Mouse (Mus musculus) small intestine, adult 2 months (tissue): Measurements from ENCODE around the gene Stxbp6. TPM values are rescaled to one million over a fixed set of nuclear protein-coding genes. Genes with fewer than 3 reads are reported as not detected.

Source experiments
- H3K27ac ChIP-seq: fragments of 200-500 bp; 2 replicates; pipeline ENCODE4 v1.5.1; 2012; ENCODE audit warnings: low read depth, low read length, control low read depth, inconsistent platforms; ENCODE audit not compliant: insufficient read depth
- H3K27me3 ChIP-seq: fragments of 200-500 bp; 2 replicates; pipeline ENCODE4 v1.6.1; 2012; ENCODE audit warnings: mild to moderate bottlenecking, moderate library complexity, low read length, inconsistent platforms; ENCODE audit not compliant: control insufficient read depth, insufficient read depth
- H3K36me3 ChIP-seq: fragments of 200-500 bp; 2 replicates; pipeline ENCODE4 v1.6.1; 2012; ENCODE audit warnings: mild to moderate bottlenecking, low read length, control low read depth, inconsistent platforms; ENCODE audit not compliant: control insufficient read depth, insufficient read depth
- H3K4me1 ChIP-seq: fragments of 200-500 bp; 2 replicates; pipeline ENCODE4 v1.6.1; 2012; ENCODE audit warnings: low read length, inconsistent platforms, mixed read lengths; ENCODE audit not compliant: control insufficient read depth, insufficient read depth, insufficient read length
- H3K4me3 ChIP-seq: fragments of 200-500 bp; 2 replicates; pipeline ENCODE4 v1.5.1; 2012; ENCODE audit warnings: low read depth, mild to moderate bottlenecking, control low read depth, inconsistent platforms, low read length, moderate library complexity
- CTCF ChIP-seq: fragments of 200-500 bp; IDR thresholded peaks from 2 replicates; pipeline ENCODE4 v1.5.1; 2012; ENCODE audit warnings: low read depth, mild to moderate bottlenecking, control low read depth, inconsistent platforms, low read length, moderate library complexity, mixed read lengths; ENCODE audit not compliant: insufficient replicate concordance, insufficient read length; ENCODE audit errors: extremely low read depth
- POLR2A ChIP-seq: fragments of 200-500 bp; IDR thresholded peaks from 2 replicates; pipeline ENCODE4 v1.6.1; 2012; ENCODE audit warnings: low read depth, mild to moderate bottlenecking, control low read depth, inconsistent platforms, low read length, moderate library complexity
- WGBS: fragments of 180-500 bp; shearing (Covaris S2); methylation state at CpG from one replicate; pipeline ENCODE4 v1.1.7; 2018; 5-methylcytosine and 5-hydroxymethylcytosine counted together
- polyA plus RNA-seq: library from polyadenylated mRNA; depleted of rRNA; stranded (reverse); fragments of >200 nt; gene quantifications from 2 replicates; pipeline ENCODE4 v1.2.3, GENCODE M21; 2012

The Stxbp6 gene
- polyA plus RNA-seq, 1 experiment: 3.1 TPM

GRCm38 (mm10) chr12:44996897-44997296 lies 77.6 kb downstream of the Stxbp6 start:
- no peak for TF ChIP-seq CTCF
- 36% methylated on average over 3 of the region's 3 CpGs for WGBS

GRCm38 (mm10) chr12:44996274-44996673 lies 78.2 kb downstream of the Stxbp6 start:
- H3K27ac ChIP-seq: no peak overlapping the region
- no peaks in the 10 kb centered on the region for H3K36me3 ChIP-seq
- 60% methylated on average over 2 of the region's 2 CpGs for WGBS
- H3K27me3 ChIP-seq: no peaks in the 10 kb centered on the region
- 0 out of 2 replicates have a peak, but pooled peaks cover 1% of the 10 kb centered on the region for H3K4me1 ChIP-seq
- H3K4me3 ChIP-seq: no peak overlapping the region
- TF ChIP-seq POLR2A (no peak), CTCF (no peak)

More at GRCm38 (mm10) chr12:44996897-44997296, 77.6 kb downstream of the Stxbp6 start:
- Histone ChIP-seq H3K36me3 (no peaks in the 10 kb centered on the region), H3K4me3 (no peak overlapping the region), H3K27ac (no peak overlapping the region), H3K27me3 (no peaks in the 10 kb centered on the region), H3K4me1 (0 out of 2 replicates have a peak, but pooled peaks cover 1% of the 10 kb centered on the region)

- H3K4me1 ChIP-seq: 0 out of 2 replicates have a peak, but pooled peaks cover 1% of the 10 kb centered on the region
- 81% methylated on average over 3 of the region's 3 CpGs for WGBS
- TF ChIP-seq POLR2A (no peak), CTCF (no peak)
- no peaks in the 10 kb centered on the region for H3K36me3 ChIP-seq
- no peak overlapping the region for H3K27ac ChIP-seq
- no peak overlapping the region for H3K4me3 ChIP-seq
- H3K27me3 ChIP-seq: no peaks in the 10 kb centered on the region
Observed at GRCm38 (mm10) chr12:44993391-44993790, 81.1 kb downstream of the Stxbp6 start.

- no peak overlapping the region for H3K27ac ChIP-seq
- H3K4me3 ChIP-seq: no peak overlapping the region
- WGBS: 81% methylated on average over 4 of the region's 4 CpGs
- H3K27me3 ChIP-seq: no peaks in the 10 kb centered on the region
- TF ChIP-seq CTCF: no peak
- no peak for TF ChIP-seq POLR2A
- H3K4me1 ChIP-seq: 0 out of 2 replicates have a peak, but pooled peaks cover 1% of the 10 kb centered on the region
- no peaks in the 10 kb centered on the region for H3K36me3 ChIP-seq
Observed at GRCm38 (mm10) chr12:44992847-44993246, 81.7 kb downstream of the Stxbp6 start.

GRCm38 (mm10) chr12:44990379-44990778 lies 84.1 kb downstream of the Stxbp6 start:
- no peaks in the 10 kb centered on the region for H3K27me3 ChIP-seq
- no peaks in the 10 kb centered on the region for H3K36me3 ChIP-seq
- no peak overlapping the region for H3K4me3 ChIP-seq
- H3K27ac ChIP-seq: no peak overlapping the region
- 85% methylated on average over 9 of the region's 9 CpGs for WGBS
- TF ChIP-seq POLR2A (no peak), CTCF (no peak)
- H3K4me1 ChIP-seq: no peaks in the 10 kb centered on the region

- Histone ChIP-seq H3K27me3 (no peaks in the 10 kb centered on the region), H3K27ac (no peak overlapping the region), H3K4me3 (no peak overlapping the region), H3K36me3 (no peaks in the 10 kb centered on the region), H3K4me1 (no peaks in the 10 kb centered on the region)
- WGBS: 83% methylated on average over 4 of the region's 4 CpGs
- TF ChIP-seq CTCF (no peak), POLR2A (no peak)
Observed at GRCm38 (mm10) chr12:44989011-44989410, 85.5 kb downstream of the Stxbp6 start.

GRCm38 (mm10) chr12:44987762-44988161 lies 86.7 kb downstream of the Stxbp6 start:
- 63% methylated on average over 1 of the region's 1 CpGs for WGBS
- no peak for TF ChIP-seq POLR2A
- TF ChIP-seq CTCF: no peak

GRCm38 (mm10) chr12:44979316-44979848 lies 95.1 kb downstream of the Stxbp6 start:
- TF ChIP-seq CTCF: no peak
- no peak for TF ChIP-seq POLR2A
- WGBS: 81% methylated on average over 5 of the region's 5 CpGs
- H3K27me3 ChIP-seq: no peaks in the 10 kb centered on the region

More at GRCm38 (mm10) chr12:44987762-44988161, 86.7 kb downstream of the Stxbp6 start:
- Histone ChIP-seq H3K36me3 (no peaks in the 10 kb centered on the region), H3K27ac (no peak overlapping the region), H3K4me1 (no peaks in the 10 kb centered on the region), H3K27me3 (no peaks in the 10 kb centered on the region), H3K4me3 (no peak overlapping the region)

More at GRCm38 (mm10) chr12:44979316-44979848, 95.1 kb downstream of the Stxbp6 start:
- Histone ChIP-seq H3K27ac (no peak overlapping the region), H3K4me1 (no peaks in the 10 kb centered on the region), H3K4me3 (no peak overlapping the region), H3K36me3 (no peaks in the 10 kb centered on the region)
